Mouse (Mus musculus): ENCODE results near the gene Dnajc1. TPM values are rescaled to one million over a fixed set of nuclear protein-coding genes. Genes with fewer than 3 reads are reported as not detected.

The Dnajc1 gene
- polyA plus RNA-seq (2014; fragmentation: Illumina TruSeq; extraction: RNeasy Lipid Tissue Mini Kit (QIAGEN cat#74804); ENCODE audit: low read depth, low replicate concordance), result 35.3 TPM

GRCm38 (mm10) chr2:18392331-18393021 lies at the start of gene Dnajc1:
TSS of gene Dnajc1 (minus strand) at chr2:18392830.

Measured in kidney, adult 10 weeks (tissue).